Mouse (Mus musculus): ENCODE measurements around the gene Syde2. TPM values are rescaled to one million over a fixed set of nuclear protein-coding genes. Genes with fewer than 3 reads are reported as not detected.

Gene Syde2
- polyA plus RNA-seq, 1 experiment: 3.8 TPM

GRCm38 (mm10) chr3:146025499-146025898 lies 37.8 kb downstream of the Syde2 start:
- peaks cover 2% of the 10 kb centered on the region; the same call in 1 of the 2 replicates for H3K4me1 ChIP-seq (ENCODE audit: control insufficient read depth, insufficient read depth, insufficient read length, low read length)
- H3K36me3 ChIP-seq (ENCODE audit: control insufficient read depth, insufficient read depth, low read length): peaks cover 9% of the 10 kb centered on the region
- no peaks in the 10 kb centered on the region for H3K27me3 ChIP-seq (ENCODE audit: control insufficient read depth, insufficient read depth, low read length)
- TF ChIP-seq POLR2A (IDR thresholded peaks at IDR 0.05; ENCODE audit: low read depth, low read length) (no peak), CTCF (IDR thresholded peaks at IDR 0.05; ENCODE audit: extremely low read depth, insufficient read length, insufficient replicate concordance, low read depth, low read length) (no peak)
- WGBS: 80% methylated on average over 6 of the region's 6 CpGs
- H3K27ac ChIP-seq (ENCODE audit: insufficient read depth, low read depth, low read length): no peak overlapping the region
- H3K4me3 ChIP-seq (ENCODE audit: low read depth, low read length): no peak overlapping the region

GRCm38 (mm10) chr3:146027116-146027515 lies 39.4 kb downstream of the Syde2 start:
- peaks cover 8% of the 10 kb centered on the region for H3K36me3 ChIP-seq (ENCODE audit: control insufficient read depth, insufficient read depth, low read length)
- H3K27me3 ChIP-seq (ENCODE audit: control insufficient read depth, insufficient read depth, low read length): no peaks in the 10 kb centered on the region
- no peak for TF ChIP-seq CTCF (IDR thresholded peaks at IDR 0.05; ENCODE audit: extremely low read depth, insufficient read length, insufficient replicate concordance, low read depth, low read length)
- no peak for TF ChIP-seq POLR2A (IDR thresholded peaks at IDR 0.05; ENCODE audit: low read depth, low read length)
- H3K27ac ChIP-seq (ENCODE audit: insufficient read depth, low read depth, low read length): no peak overlapping the region
- peaks cover 2% of the 10 kb centered on the region; the same call in 1 of the 2 replicates for H3K4me1 ChIP-seq (ENCODE audit: control insufficient read depth, insufficient read depth, insufficient read length, low read length)
- H3K4me3 ChIP-seq (ENCODE audit: low read depth, low read length): no peak overlapping the region
- 14% methylated on average over 6 of the region's 6 CpGs for WGBS

GRCm38 (mm10) chr3:146028406-146028805 lies 40.7 kb downstream of the Syde2 start:
- Histone ChIP-seq H3K4me3 (ENCODE audit: low read depth, low read length) (no peak overlapping the region), H3K36me3 (ENCODE audit: control insufficient read depth, insufficient read depth, low read length) (no peaks in the 10 kb centered on the region; the same call in 1 of the 2 replicates), H3K27ac (ENCODE audit: insufficient read depth, low read depth, low read length) (no peak overlapping the region), H3K27me3 (ENCODE audit: control insufficient read depth, insufficient read depth, low read length) (no peaks in the 10 kb centered on the region), H3K4me1 (ENCODE audit: control insufficient read depth, insufficient read depth, insufficient read length, low read length) (peaks cover 2% of the 10 kb centered on the region; the same call in 1 of the 2 replicates)
- WGBS: 93% methylated on average over 2 of the region's 2 CpGs
- TF ChIP-seq CTCF (IDR thresholded peaks at IDR 0.05; ENCODE audit: extremely low read depth, insufficient read length, insufficient replicate concordance, low read depth, low read length) (no peak), POLR2A (IDR thresholded peaks at IDR 0.05; ENCODE audit: low read depth, low read length) (no peak)

- WGBS: 68% methylated on average over 3 of the region's 3 CpGs
- TF ChIP-seq POLR2A (IDR thresholded peaks at IDR 0.05; ENCODE audit: low read depth, low read length) (no peak), CTCF (IDR thresholded peaks at IDR 0.05; ENCODE audit: extremely low read depth, insufficient read length, insufficient replicate concordance, low read depth, low read length) (no peak)
- peaks cover 2% of the 10 kb centered on the region; the same call in 1 of the 2 replicates for H3K4me1 ChIP-seq (ENCODE audit: control insufficient read depth, insufficient read depth, insufficient read length, low read length)
- H3K27ac ChIP-seq (ENCODE audit: insufficient read depth, low read depth, low read length): no peak overlapping the region
- H3K27me3 ChIP-seq (ENCODE audit: control insufficient read depth, insufficient read depth, low read length): no peaks in the 10 kb centered on the region
- H3K4me3 ChIP-seq (ENCODE audit: low read depth, low read length): no peak overlapping the region
- H3K36me3 ChIP-seq (ENCODE audit: control insufficient read depth, insufficient read depth, low read length): no peaks in the 10 kb centered on the region
Observed at GRCm38 (mm10) chr3:146029234-146029633, 41.6 kb downstream of the Syde2 start.

- Histone ChIP-seq H3K4me1 (ENCODE audit: control insufficient read depth, insufficient read depth, insufficient read length, low read length) (peaks cover 2% of the 10 kb centered on the region; the same call in 1 of the 2 replicates), H3K36me3 (ENCODE audit: control insufficient read depth, insufficient read depth, low read length) (no peaks in the 10 kb centered on the region), H3K27me3 (ENCODE audit: control insufficient read depth, insufficient read depth, low read length) (no peaks in the 10 kb centered on the region), H3K4me3 (ENCODE audit: low read depth, low read length) (no peak overlapping the region), H3K27ac (ENCODE audit: insufficient read depth, low read depth, low read length) (no peak overlapping the region)
- TF ChIP-seq POLR2A (IDR thresholded peaks at IDR 0.05; ENCODE audit: low read depth, low read length): no peak
- no peak for TF ChIP-seq CTCF (IDR thresholded peaks at IDR 0.05; ENCODE audit: extremely low read depth, insufficient read length, insufficient replicate concordance, low read depth, low read length)
- 61% methylated on average over 5 of the region's 5 CpGs for WGBS
Observed at GRCm38 (mm10) chr3:146030255-146030836, 42.7 kb downstream of the Syde2 start.

- TF ChIP-seq POLR2A (IDR thresholded peaks at IDR 0.05; ENCODE audit: low read depth, low read length): no peak
- TF ChIP-seq CTCF (IDR thresholded peaks at IDR 0.05; ENCODE audit: extremely low read depth, insufficient read length, insufficient replicate concordance, low read depth, low read length): no peak
- no peak overlapping the region for H3K4me3 ChIP-seq (ENCODE audit: low read depth, low read length)
- H3K4me1 ChIP-seq (ENCODE audit: control insufficient read depth, insufficient read depth, insufficient read length, low read length): peaks cover 2% of the 10 kb centered on the region; the same call in 1 of the 2 replicates
- H3K27ac ChIP-seq (ENCODE audit: insufficient read depth, low read depth, low read length): no peak overlapping the region
- no peaks in the 10 kb centered on the region for H3K36me3 ChIP-seq (ENCODE audit: control insufficient read depth, insufficient read depth, low read length)
- H3K27me3 ChIP-seq (ENCODE audit: control insufficient read depth, insufficient read depth, low read length): no peaks in the 10 kb centered on the region
- 83% methylated on average over 5 of the region's 5 CpGs for WGBS
Observed at GRCm38 (mm10) chr3:146032976-146033375, 45.3 kb downstream of the Syde2 start.

- Histone ChIP-seq H3K27ac (ENCODE audit: insufficient read depth, low read depth, low read length) (no peak overlapping the region), H3K4me3 (ENCODE audit: low read depth, low read length) (no peak overlapping the region), H3K4me1 (ENCODE audit: control insufficient read depth, insufficient read depth, insufficient read length, low read length) (peaks cover 3% of the 10 kb centered on the region; the same call in 1 of the 2 replicates), H3K36me3 (ENCODE audit: control insufficient read depth, insufficient read depth, low read length) (no peaks in the 10 kb centered on the region), H3K27me3 (ENCODE audit: control insufficient read depth, insufficient read depth, low read length) (no peaks in the 10 kb centered on the region)
- 26% methylated on average over 15 of the region's 15 CpGs for WGBS
- TF ChIP-seq POLR2A (IDR thresholded peaks at IDR 0.05; ENCODE audit: low read depth, low read length): no peak
- no peak for TF ChIP-seq CTCF (IDR thresholded peaks at IDR 0.05; ENCODE audit: extremely low read depth, insufficient read length, insufficient replicate concordance, low read depth, low read length)
Observed at GRCm38 (mm10) chr3:146037906-146038305, 50.2 kb downstream of the Syde2 start.

All from small intestine, adult 2 months (tissue).